Mouse (Mus musculus) cerebellum, adult 9-11 months (tissue): ENCODE measurements around the gene Optn.

Source experiments
- DNase-seq: peaks from one replicate; pipeline ENCODE4 v3.0.0; 2022

Gene Optn

GRCm38 (mm10) chr2:5059997-5060396, 3.9 kb downstream of the Optn start:
- no peak for DNase-seq

GRCm38 (mm10) chr2:5058436-5058835, 5.4 kb downstream of the Optn start:
- DNase-seq: no peak

GRCm38 (mm10) chr2:5050562-5050961, 13.3 kb downstream of the Optn start:
- DNase-seq: no peak

- DNase-seq: no peak
Observed at GRCm38 (mm10) chr2:5047016-5047415, 16.8 kb downstream of the Optn start.

GRCm38 (mm10) chr2:5045269-5045965, 18.4 kb downstream of the Optn start:
- no peak for DNase-seq

GRCm38 (mm10) chr2:5044321-5044720, 19.5 kb downstream of the Optn start:
- DNase-seq: no peak

GRCm38 (mm10) chr2:5043476-5043761, 20.4 kb downstream of the Optn start:
- DNase-seq: no peak

- DNase-seq: no peak
Observed at GRCm38 (mm10) chr2:5042616-5043475, 21.0 kb downstream of the Optn start.

- no peak for DNase-seq
Observed at GRCm38 (mm10) chr2:5041854-5042253, 22.0 kb downstream of the Optn start.

- no peak for DNase-seq
Observed at GRCm38 (mm10) chr2:5040281-5041161, 23.3 kb downstream of the Optn start.

- no peak for DNase-seq
Observed at GRCm38 (mm10) chr2:5039350-5040170, 24.3 kb downstream of the Optn start.

GRCm38 (mm10) chr2:5038320-5038719, 25.5 kb downstream of the Optn start:
- DNase-seq: peak; percentile 81

- DNase-seq: no peak
Observed at GRCm38 (mm10) chr2:5037390-5037789, 26.5 kb downstream of the Optn start.

GRCm38 (mm10) chr2:5036411-5037076, 27.3 kb downstream of the Optn start:
- no peak for DNase-seq

- DNase-seq: no peak
Observed at GRCm38 (mm10) chr2:5035241-5035640, 28.6 kb downstream of the Optn start.

- no peak for DNase-seq
Observed at GRCm38 (mm10) chr2:5034801-5035200, 29.1 kb downstream of the Optn start.

GRCm38 (mm10) chr2:5033546-5034420, 30.1 kb downstream of the Optn start:
- no peak for DNase-seq

- no peak for DNase-seq
Observed at GRCm38 (mm10) chr2:5032665-5033064, 31.2 kb downstream of the Optn start.

GRCm38 (mm10) chr2:5031215-5031614, 32.6 kb downstream of the Optn start:
- peak; percentile 74 for DNase-seq

GRCm38 (mm10) chr2:5029808-5030207, 34.0 kb downstream of the Optn start:
- no peak for DNase-seq

GRCm38 (mm10) chr2:5028047-5028446, 35.8 kb downstream of the Optn start:
- no peak for DNase-seq
